Mouse (Mus musculus) E14TG2a.4 (cell line): Measurements from ENCODE around the gene Emc9.

ENCODE experiments used
- H3K27me3 ChIP-seq: 2 replicates; pipeline ENCODE4 v1.6.1; 2014; ENCODE audit warnings: low read length, control low read depth; ENCODE audit not compliant: insufficient read depth
- H3K36me3 ChIP-seq: 2 replicates; pipeline ENCODE4 v1.6.1; 2014; ENCODE audit warnings: low read length, control low read depth; ENCODE audit not compliant: insufficient read depth
- H3K4me1 ChIP-seq: replicated peaks from 2 replicates; pipeline ENCODE4 v1.6.1; 2014; ENCODE audit warnings: low read depth, low read length, control low read depth
- H3K4me3 ChIP-seq: replicated peaks from 2 replicates; pipeline ENCODE4 v1.5.1; 2014; ENCODE audit warnings: mild to moderate bottlenecking, low read length
- H3K9me3 ChIP-seq: 2 replicates; pipeline ENCODE4 v1.6.1; 2014; ENCODE audit warnings: low read length, control low read depth
- CTCF ChIP-seq: conservative IDR thresholded peaks from 2 replicates; pipeline ENCODE4 v1.5.1; 2014; ENCODE audit warnings: low read length
- NANOG ChIP-seq: IDR thresholded peaks from 2 replicates; pipeline ENCODE4 v1.6.1; 2014; ENCODE audit warnings: borderline replicate concordance, low read length, mixed read lengths
- POU5F1 ChIP-seq: IDR thresholded peaks from 2 replicates; pipeline ENCODE4 v1.6.1; 2014; ENCODE audit warnings: low read length, borderline replicate concordance

Gene Emc9

DNA sequence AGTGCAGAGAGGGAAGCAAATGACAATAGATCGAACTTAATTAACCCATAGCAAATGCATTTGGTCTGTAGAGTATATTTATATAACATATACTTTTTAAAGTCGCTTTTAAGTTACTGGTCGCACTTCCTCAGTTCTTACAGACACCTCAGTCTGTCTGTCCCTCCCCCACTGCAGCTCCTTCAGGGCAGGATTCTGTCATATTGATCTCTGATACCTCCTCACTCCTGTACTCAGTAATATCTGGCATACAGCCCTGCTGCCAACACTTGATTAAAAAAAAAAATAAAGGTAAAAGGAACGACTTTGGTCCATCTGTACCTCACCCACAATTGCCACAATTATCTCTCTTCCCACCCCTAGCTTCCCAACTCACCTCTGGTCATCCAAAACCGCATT, 800 bp downstream of the Emc9 start:
- no peaks in the 10 kb centered on the region for H3K9me3 ChIP-seq
- H3K4me3 ChIP-seq: peak overlapping the region; percentile 85
- peaks cover 5% of the 10 kb centered on the region for H3K27me3 ChIP-seq
- TF ChIP-seq POU5F1: no peak
- no peak for TF ChIP-seq CTCF
- TF ChIP-seq NANOG: no peak
- peaks cover 43% of the 10 kb centered on the region for H3K36me3 ChIP-seq
- peaks cover 62% of the 10 kb centered on the region for H3K4me1 ChIP-seq

DNA sequence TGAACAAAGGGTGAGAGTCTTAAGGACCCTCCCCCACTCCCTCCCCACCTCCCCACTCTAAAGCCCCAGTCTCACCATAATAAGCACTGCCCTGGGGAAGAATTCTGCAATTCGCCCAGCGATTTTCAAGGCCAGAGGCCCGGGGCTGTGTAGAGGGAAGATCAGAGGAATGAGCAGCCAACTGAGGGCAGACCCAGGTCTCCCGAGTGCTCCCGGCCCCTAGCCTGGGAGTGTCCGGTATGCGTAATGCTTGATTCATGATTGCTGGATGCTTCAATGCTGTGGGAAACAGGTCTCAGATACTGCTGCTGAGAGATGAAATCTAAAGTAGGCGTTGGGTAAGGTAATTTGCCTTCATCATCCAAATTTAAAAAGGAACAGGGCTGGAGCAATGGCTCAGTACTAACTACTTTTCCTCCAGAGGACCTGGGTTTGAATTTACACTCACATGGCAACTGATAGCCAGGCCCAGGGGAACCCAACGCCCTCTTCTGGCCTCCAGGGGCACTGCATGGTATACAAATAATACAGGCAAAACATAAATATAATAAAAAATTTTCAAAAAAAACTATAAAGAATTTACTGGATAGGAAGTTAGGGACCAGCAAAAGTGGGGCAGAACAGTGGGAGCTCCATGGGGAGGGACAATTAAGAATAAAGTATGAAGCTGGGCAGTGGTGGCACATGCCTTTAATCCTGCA, 3.0 kb downstream of the Emc9 start:
- peaks cover 27% of the 10 kb centered on the region for H3K36me3 ChIP-seq
- H3K27me3 ChIP-seq: peaks cover 5% of the 10 kb centered on the region
- H3K4me3 ChIP-seq: no peak overlapping the region
- no peaks in the 10 kb centered on the region for H3K9me3 ChIP-seq
- TF ChIP-seq NANOG (no peak), CTCF (peak; percentile 75), POU5F1 (no peak)
- peaks cover 66% of the 10 kb centered on the region for H3K4me1 ChIP-seq

DNA sequence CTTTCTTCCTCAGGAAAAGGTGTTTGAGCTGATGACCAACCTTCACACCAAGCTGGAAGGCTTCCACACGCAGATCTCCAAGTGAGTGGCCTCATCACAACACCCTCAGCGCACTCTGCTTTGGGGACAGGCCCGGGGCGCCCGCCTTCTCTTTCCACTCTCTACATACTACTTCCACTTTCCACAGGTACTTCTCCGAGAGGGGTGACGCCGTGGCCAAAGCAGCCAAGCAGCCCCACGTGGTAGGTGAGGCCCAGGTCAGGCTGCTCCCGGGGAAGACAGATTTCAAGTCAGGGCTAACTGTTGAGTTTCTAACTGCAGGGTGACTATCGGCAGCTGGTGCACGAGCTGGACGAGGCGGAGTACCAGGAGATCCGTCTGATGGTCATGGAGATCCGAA, 4.4 kb downstream of the Emc9 start:
- H3K4me3 ChIP-seq: no peak overlapping the region
- peaks cover 5% of the 10 kb centered on the region for H3K27me3 ChIP-seq
- TF ChIP-seq CTCF: no peak
- no peak for TF ChIP-seq NANOG
- peaks cover 24% of the 10 kb centered on the region for H3K36me3 ChIP-seq
- H3K4me1 ChIP-seq: peaks cover 71% of the 10 kb centered on the region
- H3K9me3 ChIP-seq: no peaks in the 10 kb centered on the region

DNA sequence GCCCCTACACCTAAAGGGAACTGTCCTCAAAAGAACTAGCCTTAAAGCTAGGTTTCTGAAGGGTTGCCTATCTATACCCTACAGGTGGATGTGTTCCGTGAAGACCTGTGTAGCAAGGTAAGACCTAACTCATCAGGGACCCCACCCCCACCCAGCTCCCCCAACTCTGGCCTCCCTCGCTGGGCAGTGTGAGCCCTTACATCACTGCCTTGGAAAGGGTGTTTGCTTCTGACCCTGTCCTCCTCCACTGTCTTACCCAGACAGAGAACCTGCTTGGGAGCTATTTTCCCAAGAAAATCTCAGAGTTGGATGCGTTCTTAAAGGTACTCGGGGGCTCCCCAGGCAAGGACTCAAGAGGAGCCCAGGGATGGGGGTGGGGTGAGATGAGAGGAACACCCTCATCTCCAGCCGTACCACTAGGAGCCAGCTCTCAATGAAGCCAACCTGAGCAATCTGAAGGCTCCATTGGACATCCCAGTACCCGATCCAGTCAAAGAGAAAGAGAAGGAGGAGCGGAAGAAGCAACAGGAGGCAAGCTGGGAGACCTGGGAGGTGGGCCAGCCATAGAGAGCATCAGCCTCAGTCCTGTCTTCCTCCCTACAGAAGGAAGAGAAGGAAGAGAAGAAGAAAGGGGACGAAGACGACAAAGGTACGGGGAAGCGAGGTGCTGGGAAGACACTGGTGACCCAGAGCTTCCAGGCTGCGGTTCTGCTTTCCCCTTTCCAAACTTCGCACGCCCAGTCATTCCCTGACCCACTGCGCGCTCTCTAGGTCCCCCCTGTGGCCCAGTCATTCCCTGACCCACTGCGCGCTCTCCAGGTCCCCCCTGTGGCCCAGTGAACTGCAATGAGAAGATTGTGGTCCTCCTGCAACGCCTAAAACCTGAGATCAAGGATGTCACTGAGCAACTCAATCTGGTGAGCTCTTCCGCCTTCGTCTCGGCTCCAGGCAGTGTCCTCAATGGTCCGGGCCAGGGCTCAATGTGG, 5.3 kb downstream of the Emc9 start:
- H3K36me3 ChIP-seq: peaks cover 24% of the 10 kb centered on the region
- H3K9me3 ChIP-seq: no peaks in the 10 kb centered on the region
- peaks cover 5% of the 10 kb centered on the region for H3K27me3 ChIP-seq
- peaks cover 70% of the 10 kb centered on the region for H3K4me1 ChIP-seq
- H3K4me3 ChIP-seq: peak overlapping the region; percentile 13; the same call in 1 of the 2 replicates
- TF ChIP-seq POU5F1 (no peak), CTCF (no peak), NANOG (no peak)

- peak overlapping the region; percentile 88 for H3K4me3 ChIP-seq
- TF ChIP-seq POU5F1 (no peak), CTCF (no peak), NANOG (no peak)
- peaks cover 24% of the 10 kb centered on the region for H3K36me3 ChIP-seq
- H3K9me3 ChIP-seq: no peaks in the 10 kb centered on the region
- no peaks in the 10 kb centered on the region for H3K27me3 ChIP-seq
- H3K4me1 ChIP-seq: peaks cover 63% of the 10 kb centered on the region
These were observed 6.3 kb downstream of the Emc9 start for GRCm38 (mm10) chr14:55578668-55579269.

GRCm38 (mm10) chr14:55577871-55578667, 7.0 kb downstream of the Emc9 start, which contains the start of gene Psme1:
Gene Psme1 (plus strand): TSS chr14:55578123.
- H3K36me3 ChIP-seq: peaks cover 24% of the 10 kb centered on the region
- peak within 1 kb of the TSS; percentile 88 for H3K4me3 ChIP-seq
- no peaks in the 10 kb centered on the region for H3K27me3 ChIP-seq
- peaks cover 63% of the 10 kb centered on the region for H3K4me1 ChIP-seq
- H3K9me3 ChIP-seq: no peaks in the 10 kb centered on the region
- no peak for TF ChIP-seq NANOG
- no peak for TF ChIP-seq CTCF
- TF ChIP-seq POU5F1: no peak

DNA sequence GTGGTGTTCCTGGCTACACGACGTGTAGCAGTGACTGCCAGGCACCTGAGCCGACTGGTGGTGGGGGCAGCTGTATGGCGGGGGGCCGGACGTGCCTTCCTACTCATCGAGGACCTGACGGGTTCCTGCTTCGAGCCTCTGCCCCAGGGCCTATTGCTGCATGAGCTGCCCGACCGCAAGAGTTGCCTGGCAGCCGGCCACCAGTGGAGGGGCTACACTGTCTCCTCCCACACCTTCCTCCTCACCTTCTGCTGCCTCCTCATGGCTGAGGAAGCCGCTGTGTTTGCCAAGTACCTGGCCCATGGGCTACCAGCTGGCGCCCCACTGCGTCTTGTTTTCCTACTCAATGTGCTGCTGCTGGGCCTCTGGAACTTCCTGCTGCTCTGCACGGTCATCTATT, 8.7 kb downstream of the Emc9 start:
- Histone ChIP-seq H3K27me3 (no peaks in the 10 kb centered on the region), H3K4me1 (peaks cover 55% of the 10 kb centered on the region), H3K4me3 (peak overlapping the region; percentile 61), H3K36me3 (peaks cover 17% of the 10 kb centered on the region), H3K9me3 (no peaks in the 10 kb centered on the region)
- TF ChIP-seq POU5F1: no peak
- no peak for TF ChIP-seq CTCF
- no peak for TF ChIP-seq NANOG
